Mouse (Mus musculus) naive thymus-derived CD4-positive, alpha-beta T cell, adult 2 months (primary cell): ENCODE data around the gene Mustn1.

ENCODE experiments used
- DNase-seq: peaks from one replicate; pipeline ENCODE4 v3.0.0-alpha.2; 2011; ENCODE audit warnings: low read depth

Gene Mustn1

GRCm38 (mm10) chr14:30880251-30880650 lies 1.3 kb downstream of the Mustn1 start:
- DNase-seq: no peak

GRCm38 (mm10) chr14:30880811-30881717 lies 2.1 kb downstream of the Mustn1 start:
- DNase-seq: peak; percentile 15

GRCm38 (mm10) chr14:30881718-30882108 lies 2.7 kb downstream of the Mustn1 start:
- no peak for DNase-seq

GRCm38 (mm10) chr14:30885298-30885697 lies 6.3 kb downstream of the Mustn1 start:
- DNase-seq: no peak

- DNase-seq: no peak
Measured at GRCm38 (mm10) chr14:30886204-30886603, 7.2 kb downstream of the Mustn1 start, which contains the start of gene Itih4. Gene Itih4 (plus strand): TSS chr14:30886476.

- DNase-seq: no peak
Measured at GRCm38 (mm10) chr14:30888271-30888732, 9.3 kb downstream of the Mustn1 start.

- DNase-seq: no peak
Measured at GRCm38 (mm10) chr14:30899972-30900371, 21.0 kb downstream of the Mustn1 start.

- no peak for DNase-seq
Measured at GRCm38 (mm10) chr14:30902628-30903027, 23.6 kb downstream of the Mustn1 start.

- no peak for DNase-seq
Measured at GRCm38 (mm10) chr14:30903036-30903435, 24.0 kb downstream of the Mustn1 start.

- DNase-seq: no peak
Measured at GRCm38 (mm10) chr14:30904307-30904706, 25.3 kb downstream of the Mustn1 start.

- DNase-seq: no peak
Measured at GRCm38 (mm10) chr14:30906001-30906400, 27.0 kb downstream of the Mustn1 start.

GRCm38 (mm10) chr14:30907814-30908265 lies 28.8 kb downstream of the Mustn1 start:
- no peak for DNase-seq

GRCm38 (mm10) chr14:30911141-30911540 lies 32.1 kb downstream of the Mustn1 start:
- no peak for DNase-seq

GRCm38 (mm10) chr14:30912641-30913040 lies 33.6 kb downstream of the Mustn1 start:
- DNase-seq: no peak

GRCm38 (mm10) chr14:30913404-30913803 lies 34.4 kb downstream of the Mustn1 start:
- DNase-seq: no peak

GRCm38 (mm10) chr14:30916516-30916915 lies 37.5 kb downstream of the Mustn1 start:
- DNase-seq: no peak

- DNase-seq: no peak
Measured at GRCm38 (mm10) chr14:30922053-30922670, 43.2 kb downstream of the Mustn1 start.

- no peak for DNase-seq
Measured at GRCm38 (mm10) chr14:30923375-30924105, 44.5 kb downstream of the Mustn1 start, which contains the start of gene Itih3. Gene Itih3 (minus strand): TSS chr14:30923760.

GRCm38 (mm10) chr14:30925492-30925891 lies 46.5 kb downstream of the Mustn1 start:
- no peak for DNase-seq

- DNase-seq: no peak
Measured at GRCm38 (mm10) chr14:30930386-30930785, 51.4 kb downstream of the Mustn1 start.
